Mouse (Mus musculus): ENCODE results near the gene Sertad4. TPM values are rescaled to one million over a fixed set of nuclear protein-coding genes. Genes with fewer than 3 reads are reported as not detected.
A peak's percentile ranks its signal among the peaks of the same experiment; 100 is the strongest.

Gene Sertad4
- polyA plus RNA-seq (2016; fragmentation: Nextera tagmentation; extraction: Ambion mirVana): 24.5 and 25.8 TPM in 2 replicates

DNA sequence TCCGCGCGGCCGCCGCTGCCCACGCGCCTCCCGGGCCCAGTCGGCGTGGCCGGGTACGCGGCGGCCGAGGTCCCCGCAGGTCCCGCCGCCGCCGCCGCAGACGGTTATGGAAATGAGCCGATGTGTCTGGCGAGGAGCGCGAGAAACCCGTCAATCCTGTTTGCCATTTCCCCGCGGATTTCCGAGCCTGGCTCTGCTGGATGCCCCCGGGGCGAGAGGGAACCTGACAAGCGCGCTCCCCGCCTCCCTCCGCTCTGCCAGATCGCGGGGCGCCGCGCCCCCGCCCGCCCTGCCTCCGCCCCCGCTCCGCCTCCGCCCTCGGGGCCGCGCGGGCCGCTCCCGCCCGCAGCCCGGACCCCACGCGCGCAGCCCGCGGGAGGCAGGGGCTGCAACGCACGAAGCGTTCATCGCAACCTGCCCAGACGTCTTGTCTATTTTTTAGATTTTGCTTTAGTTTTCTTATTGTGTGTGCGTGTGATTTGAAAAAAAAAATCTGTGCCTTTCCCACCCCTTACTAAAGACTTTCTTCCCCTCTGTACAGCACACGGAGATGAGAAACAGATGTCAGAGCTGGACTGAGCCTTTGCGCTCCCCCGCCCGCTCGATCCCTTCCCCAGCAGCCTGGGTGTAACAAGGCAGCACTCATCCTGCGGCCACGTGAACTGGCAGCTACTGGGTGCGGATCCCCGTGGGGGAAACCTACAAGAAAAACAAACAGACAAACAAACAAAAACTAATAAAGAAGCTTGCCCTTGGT, at the start of gene Sertad4:
Gene Sertad4, minus strand, starts transcription at position 283 of the 757 bp plus-strand sequence.
- Histone ChIP-seq H3K4me1 (peaks cover 49% of the 10 kb centered on the region), H3K27me3 (peaks cover 50% of the 10 kb centered on the region), H3K36me3 (replicated peaks) (no peaks in the 10 kb centered on the region), H3K4me2 (peak within 1 kb of the TSS; percentile 94), H3K9ac (peak within 1 kb of the TSS; percentile 87), H3K27ac (peak within 1 kb of the TSS; percentile 90), H3K9me3 (no peaks in the 10 kb centered on the region), H3K4me3 (replicated peaks) (peak within 1 kb of the TSS; percentile 66)
- WGBS: under 1% methylated on average over 61 of the region's 75 CpGs
- ATAC-seq (ENCODE audit: low FRiP score): peak; percentile 61

- H3K27ac ChIP-seq: no peak overlapping the region
- no peaks in the 10 kb centered on the region for H3K9me3 ChIP-seq
- no peak for ATAC-seq (ENCODE audit: low FRiP score)
- no peak overlapping the region for H3K4me2 ChIP-seq
- WGBS: 82% methylated on average over 2 of the region's 2 CpGs
- no peak overlapping the region for H3K4me3 ChIP-seq (replicated peaks)
- no peaks in the 10 kb centered on the region for H3K4me1 ChIP-seq
- H3K36me3 ChIP-seq (replicated peaks): 0 out of 2 replicates have a peak, but pooled peaks cover 7% of the 10 kb centered on the region
- no peak overlapping the region for H3K9ac ChIP-seq
- no peaks in the 10 kb centered on the region for H3K27me3 ChIP-seq
These were observed 46.0 kb upstream of the Sertad4 start for GRCm38 (mm10) chr1:192901516-192901915.

DNA sequence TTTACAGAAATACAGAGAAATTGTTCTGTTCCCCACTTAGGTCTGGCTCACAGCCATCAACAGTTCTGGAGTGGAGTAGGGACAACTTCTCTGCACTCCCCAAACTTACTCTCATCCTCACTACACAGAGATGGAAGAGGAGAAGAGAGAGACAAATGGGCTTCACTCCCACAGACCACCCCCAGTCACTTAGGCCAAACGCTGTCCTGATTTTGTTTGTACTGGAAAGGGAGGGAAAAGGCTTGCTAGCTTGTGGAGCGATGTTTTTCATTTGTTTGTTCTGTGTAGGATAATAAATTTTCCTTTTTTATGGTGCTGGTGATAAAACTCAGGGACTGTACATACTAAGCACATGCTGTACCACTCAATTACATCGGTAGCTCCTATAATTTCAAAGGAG, 45.4 kb upstream of the Sertad4 start:
- no peaks in the 10 kb centered on the region for H3K27me3 ChIP-seq
- no peak overlapping the region for H3K4me3 ChIP-seq (replicated peaks)
- no peak overlapping the region for H3K9ac ChIP-seq
- ATAC-seq (ENCODE audit: low FRiP score): no peak
- 84% methylated on average over 3 of the region's 3 CpGs for WGBS
- H3K9me3 ChIP-seq: no peaks in the 10 kb centered on the region
- no peak overlapping the region for H3K4me2 ChIP-seq
- H3K4me1 ChIP-seq: no peaks in the 10 kb centered on the region
- H3K27ac ChIP-seq: no peak overlapping the region
- 0 out of 2 replicates have a peak, but pooled peaks cover 7% of the 10 kb centered on the region for H3K36me3 ChIP-seq (replicated peaks)

DNA sequence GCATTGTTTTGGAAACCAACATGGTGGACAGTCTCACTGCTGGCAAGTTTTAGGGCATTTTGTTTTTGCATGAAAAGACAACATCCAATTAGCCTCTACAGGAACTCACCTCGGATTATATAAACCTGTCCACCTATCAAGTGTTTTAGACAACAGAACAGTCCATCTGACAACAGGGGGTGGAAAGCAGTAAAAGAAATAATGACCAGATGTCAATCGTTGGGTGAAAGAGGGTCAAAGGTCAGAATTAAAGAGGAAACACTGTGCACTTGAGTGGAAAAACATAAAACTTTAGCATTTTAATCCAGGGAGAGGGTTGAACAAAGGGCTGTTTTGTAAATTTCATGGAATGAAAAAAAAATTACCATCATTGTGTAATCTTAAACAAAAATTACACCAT, 43.2 kb upstream of the Sertad4 start:
- whole genome bisulfite sequencing: 6% methylated on average over 2 of the region's 2 CpGs
- 0 out of 2 replicates have a peak, but pooled peaks cover 11% of the 10 kb centered on the region for H3K36me3 ChIP-seq (replicated peaks)
- no peak overlapping the region for H3K9ac ChIP-seq
- no peak overlapping the region for H3K4me3 ChIP-seq (replicated peaks)
- H3K27ac ChIP-seq: no peak overlapping the region
- H3K4me2 ChIP-seq: no peak overlapping the region
- H3K4me1 ChIP-seq: no peaks in the 10 kb centered on the region
- ATAC-seq (ENCODE audit: low FRiP score): no peak
- H3K27me3 ChIP-seq: no peaks in the 10 kb centered on the region
- H3K9me3 ChIP-seq: no peaks in the 10 kb centered on the region

DNA sequence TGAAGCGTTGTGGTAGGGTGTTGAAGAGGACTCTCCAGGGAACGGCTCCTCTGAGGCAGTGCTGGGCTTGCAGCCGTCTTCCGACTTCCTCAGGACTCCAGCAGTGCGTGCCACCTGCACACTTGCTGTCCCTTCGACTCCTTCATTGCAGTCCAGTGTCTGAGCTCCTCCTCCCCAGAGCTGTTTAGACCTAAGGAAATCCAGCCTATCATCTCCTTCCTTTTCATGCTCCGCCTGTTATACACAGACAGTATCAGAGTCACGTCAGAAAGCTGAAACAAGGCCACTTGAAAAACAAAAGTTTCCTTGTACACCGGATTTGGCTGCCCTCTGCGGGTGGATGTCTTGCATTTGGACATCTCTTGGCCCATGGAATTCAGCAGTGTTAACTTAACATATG, 41.7 kb upstream of the Sertad4 start:
- 56% methylated on average over 10 of the region's 10 CpGs for WGBS

GRCm38 (mm10) chr1:192896076-192896475, 40.5 kb upstream of the Sertad4 start:
- Histone ChIP-seq H3K9ac (no peak overlapping the region), H3K27ac (no peak overlapping the region), H3K9me3 (no peaks in the 10 kb centered on the region), H3K4me1 (no peaks in the 10 kb centered on the region), H3K4me2 (no peak overlapping the region), H3K4me3 (replicated peaks) (no peak overlapping the region), H3K27me3 (no peaks in the 10 kb centered on the region), H3K36me3 (replicated peaks) (0 out of 2 replicates have a peak, but pooled peaks cover 11% of the 10 kb centered on the region)
- ATAC-seq (ENCODE audit: low FRiP score): no peak
- WGBS: 91% methylated on average over 3 of the region's 3 CpGs

More for the DNA sequence above, 41.7 kb upstream of the Sertad4 start:
- no peak for ATAC-seq (ENCODE audit: low FRiP score)
- Histone ChIP-seq H3K4me2 (no peak overlapping the region), H3K36me3 (replicated peaks) (0 out of 2 replicates have a peak, but pooled peaks cover 11% of the 10 kb centered on the region), H3K27me3 (no peaks in the 10 kb centered on the region), H3K4me3 (replicated peaks) (no peak overlapping the region), H3K9ac (no peak overlapping the region), H3K9me3 (no peaks in the 10 kb centered on the region), H3K27ac (no peak overlapping the region), H3K4me1 (no peaks in the 10 kb centered on the region)

DNA sequence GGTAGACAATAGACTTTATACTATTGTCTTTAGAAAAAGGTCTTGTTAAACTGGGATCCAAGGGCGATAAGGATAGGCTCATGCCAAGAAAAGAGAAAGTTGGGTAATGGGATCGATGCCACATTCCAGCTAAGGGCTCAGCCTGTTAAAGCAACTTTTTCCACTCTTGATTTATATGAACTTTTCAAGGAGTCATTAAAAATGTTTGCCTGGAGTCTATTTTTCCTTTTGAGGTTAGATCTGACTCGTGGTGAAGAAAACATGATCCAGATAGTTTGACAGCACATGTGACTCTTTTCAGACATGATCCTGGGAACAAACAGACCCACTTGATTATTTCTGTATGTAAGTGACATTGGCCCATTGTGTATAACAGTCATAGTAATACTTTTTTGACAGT, 35.2 kb upstream of the Sertad4 start:
- H3K4me1 ChIP-seq: no peaks in the 10 kb centered on the region
- no peak overlapping the region for H3K9ac ChIP-seq
- ATAC-seq (ENCODE audit: low FRiP score): no peak

GRCm38 (mm10) chr1:192882617-192883295, 27.2 kb upstream of the Sertad4 start:
- 63% methylated on average over 2 of the region's 2 CpGs for WGBS
- no peak overlapping the region for H3K9ac ChIP-seq
- ATAC-seq (ENCODE audit: low FRiP score): no peak
- H3K4me1 ChIP-seq: no peaks in the 10 kb centered on the region
- H3K4me3 ChIP-seq (replicated peaks): no peak overlapping the region
- H3K4me2 ChIP-seq: no peak overlapping the region
- H3K36me3 ChIP-seq (replicated peaks): no peaks in the 10 kb centered on the region
- no peaks in the 10 kb centered on the region for H3K27me3 ChIP-seq
- no peak overlapping the region for H3K27ac ChIP-seq
- no peaks in the 10 kb centered on the region for H3K9me3 ChIP-seq

More for the DNA sequence above, 35.2 kb upstream of the Sertad4 start:
- no peaks in the 10 kb centered on the region for H3K27me3 ChIP-seq
- no peak overlapping the region for H3K4me3 ChIP-seq (replicated peaks)
- no peak overlapping the region for H3K4me2 ChIP-seq
- 0 out of 2 replicates have a peak, but pooled peaks cover 4% of the 10 kb centered on the region for H3K36me3 ChIP-seq (replicated peaks)
- H3K9me3 ChIP-seq: no peaks in the 10 kb centered on the region
- WGBS: 91% methylated on average over 3 of the region's 3 CpGs
- H3K27ac ChIP-seq: no peak overlapping the region

DNA sequence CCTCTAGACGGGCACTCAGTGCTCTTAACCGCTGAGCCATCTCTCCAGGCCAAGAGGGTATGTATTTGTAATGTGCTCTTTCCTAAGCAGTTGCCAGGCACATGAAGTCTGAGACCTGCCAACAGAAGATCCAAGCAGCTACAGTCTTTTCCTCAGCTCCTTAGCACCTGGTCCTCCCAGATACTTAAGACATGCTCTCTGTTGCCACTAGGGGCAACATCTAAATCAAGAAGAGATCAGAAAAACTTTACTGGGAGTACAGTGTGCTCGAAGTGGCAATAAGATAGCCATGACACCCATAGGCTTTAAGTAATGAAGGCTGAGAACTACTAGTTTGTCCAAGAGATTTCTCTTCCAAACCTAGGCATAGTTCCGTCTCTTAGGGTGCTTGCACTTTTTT, 24.6 kb upstream of the Sertad4 start:
- no peaks in the 10 kb centered on the region for H3K36me3 ChIP-seq (replicated peaks)
- WGBS: 82% methylated on average over 4 of the region's 4 CpGs
- no peak overlapping the region for H3K9ac ChIP-seq
- H3K27me3 ChIP-seq: no peaks in the 10 kb centered on the region
- H3K4me2 ChIP-seq: no peak overlapping the region
- H3K4me1 ChIP-seq: no peaks in the 10 kb centered on the region
- H3K27ac ChIP-seq: no peak overlapping the region
- ATAC-seq (ENCODE audit: low FRiP score): no peak
- no peak overlapping the region for H3K4me3 ChIP-seq (replicated peaks)
- H3K9me3 ChIP-seq: no peaks in the 10 kb centered on the region

GRCm38 (mm10) chr1:192879086-192879580, 23.6 kb upstream of the Sertad4 start:
- Histone ChIP-seq H3K9me3 (no peaks in the 10 kb centered on the region), H3K27me3 (no peaks in the 10 kb centered on the region), H3K4me1 (no peaks in the 10 kb centered on the region), H3K36me3 (replicated peaks) (no peaks in the 10 kb centered on the region), H3K27ac (no peak overlapping the region), H3K4me3 (replicated peaks) (no peak overlapping the region), H3K9ac (no peak overlapping the region), H3K4me2 (no peak overlapping the region)
- ATAC-seq (ENCODE audit: low FRiP score): no peak
- WGBS: 86% methylated on average over 7 of the region's 7 CpGs

DNA sequence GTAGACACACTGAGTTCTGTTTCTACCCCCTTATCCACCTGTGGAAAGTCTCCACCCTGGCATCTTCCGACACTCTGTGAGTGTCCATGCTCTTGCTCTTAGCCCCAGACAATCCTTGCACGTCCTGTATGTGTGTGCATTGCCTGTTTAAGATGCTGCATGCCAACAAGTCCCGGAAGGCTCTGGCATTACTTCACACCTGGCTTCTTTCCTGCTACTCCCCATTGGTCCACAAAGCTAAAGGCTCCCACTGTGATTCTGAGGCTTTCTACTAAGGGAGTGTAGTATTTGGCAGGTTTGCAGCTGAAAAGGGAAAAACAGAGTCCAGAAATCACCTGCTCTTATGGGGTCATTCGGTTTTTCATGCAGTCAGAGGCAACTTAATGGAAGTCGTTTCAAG, 17.3 kb upstream of the Sertad4 start:
- H3K4me1 ChIP-seq: no peaks in the 10 kb centered on the region
- WGBS: 59% methylated on average over 5 of the region's 5 CpGs
- ATAC-seq (ENCODE audit: low FRiP score): no peak

DNA sequence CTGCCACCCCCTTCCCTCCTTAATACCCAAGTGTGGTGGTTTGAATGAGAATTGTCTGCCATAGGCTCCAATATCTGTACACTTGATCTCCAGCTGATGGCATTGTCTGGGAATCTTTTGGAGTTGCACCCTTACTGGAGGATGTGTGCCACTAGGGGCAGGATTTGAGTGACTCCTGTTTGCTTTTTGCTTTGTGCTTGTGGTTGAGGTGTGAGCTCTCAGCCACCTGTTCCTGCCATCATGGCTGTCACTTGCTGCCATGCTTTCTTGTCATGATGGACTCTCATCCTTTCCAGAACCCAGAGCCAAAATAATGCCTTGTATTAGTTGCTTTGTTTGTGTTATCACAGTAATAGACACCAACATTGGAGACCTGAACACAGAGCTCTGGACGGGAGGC, 14.2 kb upstream of the Sertad4 start:
- ATAC-seq (ENCODE audit: low FRiP score): no peak
- Histone ChIP-seq H3K4me1 (no peaks in the 10 kb centered on the region), H3K27ac (no peak overlapping the region), H3K36me3 (replicated peaks) (no peaks in the 10 kb centered on the region), H3K4me2 (no peak overlapping the region), H3K9ac (no peak overlapping the region), H3K4me3 (replicated peaks) (no peak overlapping the region), H3K27me3 (no peaks in the 10 kb centered on the region), H3K9me3 (no peaks in the 10 kb centered on the region)
- WGBS: 92% methylated on average over 1 of the region's 1 CpGs

More for the DNA sequence above, 17.3 kb upstream of the Sertad4 start:
- Histone ChIP-seq H3K4me2 (no peak overlapping the region), H3K4me3 (replicated peaks) (no peak overlapping the region), H3K36me3 (replicated peaks) (no peaks in the 10 kb centered on the region), H3K27ac (no peak overlapping the region), H3K9me3 (no peaks in the 10 kb centered on the region), H3K27me3 (no peaks in the 10 kb centered on the region), H3K9ac (no peak overlapping the region)
